Mouse (Mus musculus) liver, postnatal 0 days (tissue): Measurements from ENCODE around the gene Rap1a.

Experiments
- CTCF ChIP-seq: sonication (generic); IDR thresholded peaks from 2 replicates; pipeline ENCODE4 v1.5.1; 2016; ENCODE audit warnings: antibody characterized with exemption, low read depth
- EP300 ChIP-seq: IDR thresholded peaks from 2 replicates; pipeline ENCODE4 v1.6.1; 2016; ENCODE audit warnings: antibody characterized with exemption, low read depth, mild to moderate bottlenecking

DNA sequence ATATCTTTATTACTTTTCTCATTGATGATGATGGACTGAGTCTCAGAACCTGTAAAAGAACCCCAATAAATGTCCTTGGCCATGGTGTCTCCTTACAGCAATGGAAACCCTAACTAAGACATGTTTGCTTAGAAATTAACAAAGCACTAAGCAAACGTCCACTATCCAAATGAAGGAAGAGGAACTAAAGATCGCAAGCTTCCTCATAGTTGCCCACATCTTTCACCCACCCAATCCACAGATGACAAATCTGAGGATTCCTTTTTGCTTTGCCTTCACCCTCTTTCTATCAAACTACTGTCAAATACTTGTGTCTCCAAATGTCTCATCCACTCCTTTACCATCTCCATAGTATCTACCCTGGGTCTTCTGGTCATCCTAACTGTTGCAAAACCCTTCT is 112.6 kb downstream of the Rap1a start:
- TF ChIP-seq CTCF (no peak), EP300 (no peak)
